Mouse (Mus musculus) cerebellum, adult 11 months (tissue): ENCODE results near the gene Dock10.

Experiments
- DNase-seq: peaks from one replicate; pipeline ENCODE4 v3.0.0; 2022

The Dock10 gene

DNA sequence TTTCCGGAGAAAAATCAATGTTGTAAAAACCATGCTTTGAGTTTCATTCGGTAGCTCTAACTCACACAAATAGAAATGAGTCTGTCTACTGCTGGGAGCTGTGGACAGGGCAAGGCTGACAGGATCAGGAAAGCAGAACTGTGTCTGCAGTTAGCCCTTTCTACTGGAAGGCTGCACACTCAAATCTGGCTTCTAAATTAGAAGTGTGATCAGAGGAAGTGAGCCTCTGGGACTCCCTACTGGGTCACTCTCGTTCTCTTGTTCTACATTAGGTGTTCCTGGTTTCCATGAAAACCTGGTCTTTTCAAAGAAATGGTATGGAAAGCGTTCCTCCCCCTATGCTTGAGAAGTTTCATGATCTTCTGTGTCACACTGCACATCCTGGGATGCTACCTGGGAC lies 103.1 kb downstream of the Dock10 start:
- no peak for DNase-seq

- DNase-seq: no peak
Observed at GRCm38 (mm10) chr1:80654177-80654576, 104.2 kb downstream of the Dock10 start.

- no peak for DNase-seq
Observed at GRCm38 (mm10) chr1:80652803-80653202, 105.5 kb downstream of the Dock10 start.

DNA sequence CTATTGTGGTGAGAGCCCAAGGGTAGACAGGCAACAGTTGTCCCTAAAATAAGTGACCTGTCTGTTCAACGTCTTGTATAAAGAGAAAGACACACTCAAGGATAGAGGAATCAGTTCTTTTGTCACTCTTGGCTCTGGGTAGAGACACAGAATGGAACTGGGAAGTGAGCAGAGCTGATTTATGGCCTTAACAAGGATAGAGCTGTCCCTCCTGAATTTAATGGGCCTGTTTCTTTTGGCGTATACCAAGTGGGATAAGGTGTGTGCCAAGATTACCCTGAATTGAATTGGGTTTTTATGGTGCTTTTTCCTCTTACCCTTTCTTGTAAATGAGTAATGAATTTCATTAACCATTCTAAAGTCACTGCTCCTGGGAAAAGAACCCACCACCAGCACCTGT lies 106.2 kb downstream of the Dock10 start:
- DNase-seq: no peak

- no peak for DNase-seq
Observed at GRCm38 (mm10) chr1:80646602-80647001, 111.7 kb downstream of the Dock10 start.

GRCm38 (mm10) chr1:80643866-80644451 lies 114.4 kb downstream of the Dock10 start:
- no peak for DNase-seq

DNA sequence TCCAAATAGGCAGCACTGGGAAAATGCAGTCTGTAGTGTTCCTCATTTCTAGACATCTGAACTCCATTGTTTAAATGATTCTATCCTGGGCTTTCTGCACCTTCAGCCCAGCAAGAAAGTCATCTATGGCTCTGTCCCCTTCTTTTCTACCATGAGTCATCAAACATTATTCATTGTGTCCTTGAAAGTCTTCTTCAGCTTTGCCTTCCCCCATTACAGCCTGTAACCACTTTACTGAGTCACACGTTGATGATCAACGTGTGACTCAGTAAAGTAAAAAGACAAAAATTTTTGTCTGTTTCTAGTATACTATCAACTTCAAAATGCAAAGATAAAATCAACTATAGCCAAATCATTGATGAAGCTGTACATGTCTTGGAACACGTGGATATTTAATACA lies 116.5 kb downstream of the Dock10 start:
- no peak for DNase-seq

DNA sequence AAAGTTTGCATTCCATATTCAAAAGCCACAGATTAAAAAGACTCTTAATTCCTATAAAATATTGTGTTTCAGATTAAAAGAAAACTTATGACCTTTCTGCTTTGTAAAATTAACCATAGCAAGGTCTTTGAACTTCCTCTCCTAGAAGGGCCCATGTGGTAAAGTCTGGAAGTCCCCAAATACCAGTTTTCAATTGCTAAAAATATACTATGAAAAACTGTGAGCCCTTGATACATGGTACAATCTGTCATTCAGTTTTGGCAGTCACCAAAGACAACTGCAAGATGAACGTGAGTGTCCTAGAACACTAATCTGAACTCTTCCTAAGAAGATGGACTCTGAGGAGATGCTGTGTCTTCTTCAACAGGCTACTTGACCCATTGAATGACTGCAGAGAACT lies 117.0 kb downstream of the Dock10 start:
- DNase-seq: no peak

DNA sequence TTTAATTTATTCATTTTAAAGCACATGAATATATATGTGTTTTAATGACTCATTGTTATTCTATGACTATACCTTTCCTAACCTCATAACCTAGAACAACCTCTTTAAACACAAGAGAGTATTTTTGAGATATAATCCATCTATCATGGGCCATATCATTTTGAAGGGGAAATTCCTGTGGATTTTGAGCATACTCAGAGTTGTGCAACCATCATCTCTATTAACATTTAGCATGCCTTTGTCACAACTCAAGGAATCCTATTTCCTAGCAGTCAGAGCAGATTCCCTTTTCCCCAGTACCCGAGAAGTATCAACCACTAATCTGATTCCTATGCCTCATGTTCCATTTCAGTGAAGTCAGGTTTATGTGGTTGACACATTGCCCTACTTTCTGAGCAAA lies 118.8 kb downstream of the Dock10 start:
- no peak for DNase-seq

DNA sequence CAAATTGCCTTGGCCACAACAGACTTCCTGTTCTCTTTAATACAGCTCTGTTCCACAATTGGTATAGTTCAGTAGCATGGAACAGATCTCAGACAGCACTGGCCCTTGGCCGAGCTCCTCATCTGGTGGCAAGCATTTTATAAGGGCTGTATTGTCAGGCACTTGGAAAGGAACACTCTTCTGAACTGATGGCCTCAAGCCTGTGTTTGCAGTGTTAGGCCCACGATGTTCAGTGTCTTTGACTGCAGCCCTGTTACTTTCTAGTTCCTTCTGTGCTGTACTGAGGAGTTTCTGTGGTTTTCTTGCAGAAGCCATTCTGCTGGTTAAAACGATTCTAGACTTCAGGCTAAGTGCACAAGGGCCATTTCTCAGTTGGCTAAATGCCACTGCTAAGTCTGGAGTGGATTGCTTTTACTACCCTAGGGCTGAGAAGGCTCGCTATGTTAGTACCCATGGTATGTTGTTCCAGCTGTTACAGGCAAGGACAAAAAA lies 121.1 kb downstream of the Dock10 start:
- peak; percentile 1 for DNase-seq

DNA sequence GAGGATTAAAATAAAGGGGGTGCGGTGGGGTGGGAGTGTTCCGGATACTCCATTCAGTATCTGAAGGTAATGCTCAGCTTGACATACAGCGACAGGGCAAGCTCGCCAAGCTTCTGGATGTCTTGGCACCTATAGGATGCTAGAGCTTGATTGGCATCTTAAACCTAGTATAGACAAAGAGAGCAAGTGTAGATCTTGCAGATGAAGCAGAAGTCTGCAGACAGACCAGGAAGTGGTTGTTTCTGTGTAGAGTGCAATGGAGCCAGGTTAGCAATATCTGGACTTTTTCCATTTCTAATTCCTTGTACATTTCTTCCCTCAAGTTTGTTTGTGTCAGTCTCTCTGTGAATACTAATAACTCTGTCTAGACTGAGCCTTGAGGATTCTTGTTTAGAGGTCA lies 122.5 kb downstream of the Dock10 start:
- no peak for DNase-seq

DNA sequence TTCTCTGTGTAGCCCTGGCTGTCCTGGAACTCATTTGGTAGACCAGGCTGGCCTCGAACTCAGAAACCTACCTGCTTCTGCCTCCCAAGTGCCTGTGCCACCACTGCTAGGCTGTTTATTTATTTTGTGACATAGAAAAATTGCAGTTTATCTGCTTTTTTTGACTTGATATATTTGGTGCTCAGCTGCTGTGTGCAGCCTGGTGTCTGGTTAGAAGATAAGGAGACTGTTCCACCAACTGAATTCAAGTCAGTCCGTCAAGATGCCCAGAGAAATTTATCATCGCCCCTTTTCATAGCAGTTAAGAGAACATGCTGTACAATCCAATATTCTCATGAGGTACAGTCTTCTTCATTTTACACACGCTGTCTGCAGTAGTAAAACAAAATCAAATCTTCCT lies 124.8 kb downstream of the Dock10 start:
- DNase-seq: no peak

GRCm38 (mm10) chr1:80630179-80631149 lies 127.9 kb downstream of the Dock10 start:
- no peak for DNase-seq

DNA sequence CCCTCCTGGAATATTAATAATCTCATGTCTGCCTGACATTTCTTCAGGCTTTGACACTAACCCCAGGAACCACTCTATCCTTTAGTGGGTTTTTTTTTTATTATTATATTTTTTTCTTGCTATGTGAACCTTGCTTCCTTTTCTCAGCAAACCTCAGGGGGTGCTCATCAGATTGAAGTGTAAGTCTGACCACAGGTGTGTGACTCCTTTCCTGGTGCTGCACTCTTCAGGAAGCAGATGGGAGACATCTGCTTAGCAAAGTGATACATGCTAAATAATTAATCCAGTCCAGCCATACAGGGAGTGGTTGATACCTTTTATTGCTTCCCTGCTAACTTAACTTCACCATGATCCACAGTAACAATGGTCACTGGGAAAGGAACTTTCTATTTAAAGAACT lies 130.3 kb downstream of the Dock10 start:
- no peak for DNase-seq

- DNase-seq: no peak
Observed at GRCm38 (mm10) chr1:80626800-80627199, 131.5 kb downstream of the Dock10 start.

DNA sequence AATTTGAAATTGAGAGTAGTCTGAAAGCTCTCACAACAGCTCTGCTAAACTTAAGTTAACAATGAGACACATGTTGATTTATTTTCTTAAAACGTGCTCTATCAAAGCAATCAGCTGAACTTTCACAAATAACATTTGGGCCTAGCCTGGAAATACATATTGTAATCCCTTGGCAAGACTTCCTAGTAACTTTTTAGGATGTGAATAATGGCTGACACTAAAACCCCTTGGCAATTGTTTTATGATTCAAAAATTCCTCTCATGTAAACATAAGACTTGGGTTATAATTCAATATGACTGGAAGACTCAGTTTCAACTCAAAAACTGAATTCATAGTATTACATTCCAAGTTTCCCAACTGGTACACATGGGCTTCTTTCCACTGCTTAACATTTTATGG lies 133.0 kb downstream of the Dock10 start:
- DNase-seq: no peak

DNA sequence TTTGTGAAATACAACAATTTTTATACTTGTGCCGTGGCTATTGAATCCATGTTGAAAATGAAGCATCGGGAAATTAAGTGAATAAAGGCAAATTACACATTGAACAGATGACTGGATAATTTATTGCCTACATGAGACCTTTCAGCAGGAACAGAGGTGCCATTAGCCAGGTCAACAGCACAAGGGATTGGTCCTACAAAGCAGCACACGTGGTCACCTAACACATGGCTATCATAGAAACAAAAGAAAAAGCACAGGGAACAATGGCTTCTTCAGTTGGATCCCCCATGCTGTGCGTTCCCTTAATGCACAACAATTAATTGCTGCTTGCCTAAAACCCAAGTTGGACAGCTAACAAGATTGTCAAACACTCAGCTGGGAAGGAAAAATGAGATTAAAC lies 133.8 kb downstream of the Dock10 start:
- DNase-seq: no peak

GRCm38 (mm10) chr1:80622646-80623045 lies 135.7 kb downstream of the Dock10 start:
- DNase-seq: no peak

GRCm38 (mm10) chr1:80619100-80619499 lies 139.2 kb downstream of the Dock10 start:
- DNase-seq: no peak

- DNase-seq: no peak
Observed at GRCm38 (mm10) chr1:80616671-80617070, 141.7 kb downstream of the Dock10 start.

DNA sequence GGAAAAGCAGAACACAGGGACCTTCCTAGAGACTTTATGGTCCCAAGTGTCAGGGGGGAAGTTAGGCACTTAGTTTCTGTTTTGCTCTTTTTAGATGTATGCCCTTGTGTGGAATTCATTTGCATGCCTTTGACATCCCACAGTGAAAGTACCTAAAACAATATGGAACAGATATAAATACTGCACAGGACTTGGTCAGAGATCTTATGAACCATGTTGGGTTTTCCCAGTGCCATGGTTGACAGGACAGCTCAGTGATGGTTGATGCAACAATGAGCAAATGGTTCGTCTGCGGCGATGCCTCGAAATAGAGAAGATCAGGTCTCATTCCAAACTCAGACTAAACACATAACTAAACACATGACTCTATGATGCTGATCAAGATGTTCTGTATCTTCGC lies 143.6 kb downstream of the Dock10 start:
- no peak for DNase-seq

- no peak for DNase-seq
Observed at GRCm38 (mm10) chr1:80613395-80614011, 144.8 kb downstream of the Dock10 start.

DNA sequence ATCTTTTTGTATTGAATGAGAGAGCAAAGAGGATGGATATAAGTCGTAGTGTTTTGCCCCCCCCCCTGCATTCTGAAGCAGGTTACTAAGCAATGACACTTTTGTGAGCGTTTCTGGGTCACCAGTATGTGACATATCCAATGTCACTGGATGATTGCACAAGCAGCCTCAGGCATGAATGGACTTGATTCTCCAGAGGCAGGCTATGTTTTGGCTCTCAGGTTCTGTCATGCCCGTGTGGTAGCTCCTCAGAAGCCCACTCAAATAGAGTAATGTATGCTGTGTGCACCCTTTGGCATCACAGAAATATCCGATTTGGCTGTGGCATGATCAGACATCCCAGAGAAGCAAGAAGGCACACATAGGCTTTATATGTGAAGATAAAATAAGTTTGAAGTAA lies 150.8 kb downstream of the Dock10 start:
- no peak for DNase-seq
